Mouse (Mus musculus) ES-E14 (cell line): Measurements from ENCODE around the gene Armc12. TPM values are rescaled to one million over a fixed set of nuclear protein-coding genes. Genes with fewer than 3 reads are reported as not detected.
"Not testable (repeated sequence)": the region's sequence is repeated elsewhere in the genome, so short reads cannot be mapped to it uniquely, and the experiment has no call there.

ENCODE experiments used
- DNase-seq: peaks from one replicate; pipeline ENCODE4 v3.0.0-alpha.2; 2013; ENCODE audit warnings: low read depth, low spot score
- H3K27ac ChIP-seq: 2 replicates; pipeline ENCODE4 v1.5.1; 2012; ENCODE audit warnings: low read depth, mild to moderate bottlenecking, low read length, moderate library complexity, mixed read lengths; ENCODE audit not compliant: poor library complexity, insufficient read depth, severe bottlenecking
- H3K36me3 ChIP-seq: 2 replicates; pipeline ENCODE4 v1.6.1; 2012; ENCODE audit warnings: mild to moderate bottlenecking, low read length, moderate library complexity, mixed read lengths; ENCODE audit not compliant: control insufficient read depth, poor library complexity, insufficient read depth, severe bottlenecking
- H3K4me1 ChIP-seq, 2 experiments: fragments of 150-350 bp in 1 of 2; sonication (generic) in 1 of 2; 2 replicates each; pipeline ENCODE4 v1.6.1; 2012; ENCODE audit warnings: low read length in 2 of 2, mild to moderate bottlenecking in 1 of 2, mixed read lengths in 1 of 2; ENCODE audit not compliant: control insufficient read depth in 2 of 2, insufficient read depth in 2 of 2, poor library complexity in 1 of 2
- H3K4me3 ChIP-seq, 2 experiments: fragments of 150-350 bp in 1 of 2; sonication (generic) in 1 of 2; 2 replicates each; pipeline ENCODE4 v1.5.1; 2012; ENCODE audit warnings: low read length in 2 of 2, low read depth in 1 of 2, mild to moderate bottlenecking in 1 of 2, mixed read lengths in 1 of 2; ENCODE audit not compliant: insufficient read depth in 1 of 2, poor library complexity in 1 of 2, severe bottlenecking in 1 of 2
- H3K9ac ChIP-seq: 2 replicates; pipeline ENCODE4 v1.6.1; 2012; ENCODE audit warnings: low read depth, mild to moderate bottlenecking, low read length, mixed read lengths; ENCODE audit not compliant: poor library complexity, insufficient read depth, severe bottlenecking
- H3K9me3 ChIP-seq: fragments of 150-350 bp; sonication (generic); 2 replicates; pipeline ENCODE4 v1.6.1; 2012; ENCODE audit warnings: low read depth, mild to moderate bottlenecking, low read length; ENCODE audit not compliant: control insufficient read depth, insufficient read depth
- CHD2 ChIP-seq: IDR thresholded peaks from 2 replicates; pipeline ENCODE4 v1.6.1; 2014; ENCODE audit warnings: mild to moderate bottlenecking, low read depth, low read length, inconsistent platforms
- HCFC1 ChIP-seq: IDR thresholded peaks from 2 replicates; pipeline ENCODE4 v1.6.1; 2012; ENCODE audit warnings: low read length, inconsistent platforms, borderline replicate concordance; ENCODE audit not compliant: insufficient read depth
- MAFK ChIP-seq: IDR thresholded peaks from 2 replicates; pipeline ENCODE4 v1.6.1; 2014; ENCODE audit warnings: mild to moderate bottlenecking, low read depth, low read length, inconsistent platforms; ENCODE audit not compliant: insufficient read depth
- ZC3H11A ChIP-seq: IDR thresholded peaks from 2 replicates; pipeline ENCODE4 v1.6.1; 2012; ENCODE audit warnings: low read depth, mild to moderate bottlenecking, inconsistent platforms, low read length, borderline replicate concordance
- ZNF384 ChIP-seq: IDR thresholded peaks from 2 replicates; pipeline ENCODE4 v1.6.1; 2012; ENCODE audit warnings: low read depth, low read length, inconsistent platforms
- in situ Hi-C, 2 experiments: fragments of 600-800 bp; cut with MboI; formaldehyde crosslinking; loops; one replicate each; pipeline ENCODE4 v1.15.1; 2025; ENCODE audit warnings: low sequenced_read_pairs in 2 of 2, inconsistent platforms in 1 of 2; ENCODE audit not compliant: unreplicated experiment in 2 of 2
- total RNA-seq: library from RNA; depleted of rRNA; stranded (reverse); fragments of 300-350 nt; gene quantifications from 2 replicates; pipeline ENCODE4 v1.2.3, GENCODE M21; 2012

Armc12 gene
- total RNA-seq, 1 experiment: not detected

- Histone ChIP-seq H3K4me3 (no peak overlapping the region), H3K27ac (no peak overlapping the region), H3K36me3 (no peaks in the 10 kb centered on the region), H3K9me3 (no peaks in the 10 kb centered on the region), H3K9ac (no peak overlapping the region), H3K4me1 (peaks cover 0 to 13% of the 10 kb centered on the region in 2 experiments; a peak in 2 of 4 replicates)
- TF ChIP-seq ZNF384 (no peak), ZC3H11A (no peak), MAFK (no peak), HCFC1 (no peak), CHD2 (no peak)
- DNase-seq: no peak
- in situ Hi-C loops: no loop called here
These were observed 16.3 kb downstream of the Armc12 start for GRCm38 (mm10) chr17:28546925-28547324.

- DNase-seq: no peak
- TF ChIP-seq CHD2: no peak
- no peak for TF ChIP-seq ZC3H11A
- TF ChIP-seq ZNF384: no peak
- TF ChIP-seq HCFC1: no peak
- no peak overlapping the region for H3K27ac ChIP-seq
- H3K4me3 ChIP-seq: no peak overlapping the region
- in situ Hi-C loops: no loop called here
- no peak overlapping the region for H3K9ac ChIP-seq
- no peaks in the 10 kb centered on the region for H3K9me3 ChIP-seq
- H3K36me3 ChIP-seq: no peaks in the 10 kb centered on the region
- peaks cover 0 to 19% of the 10 kb centered on the region in 2 experiments; a peak in 2 of 4 replicates for H3K4me1 ChIP-seq
These were observed 17.9 kb downstream of the Armc12 start for GRCm38 (mm10) chr17:28548550-28548949.

GRCm38 (mm10) chr17:28549111-28549510 is 18.5 kb downstream of the Armc12 start, which contains the start of gene Clpsl2:
Gene Clpsl2, plus strand, starts transcription at chr17:28549411.
- DNase-seq: no peak
- H3K4me1 ChIP-seq: peaks cover 0 to 19% of the 10 kb centered on the region in 2 experiments; a peak in 2 of 4 replicates
- TF ChIP-seq ZC3H11A (no peak), CHD2 (no peak), HCFC1 (no peak), ZNF384 (no peak), MAFK (no peak)
- in situ Hi-C loops: no loop called here
- no peak within 1 kb of the TSS for H3K27ac ChIP-seq
- H3K4me3 ChIP-seq: peak within 1 kb of the TSS in 1 of 2 experiments; percentile 31; a peak in 1 of 4 replicates
- H3K9me3 ChIP-seq: no peaks in the 10 kb centered on the region
- no peak within 1 kb of the TSS; the same call in 1 of the 2 replicates for H3K9ac ChIP-seq
- no peaks in the 10 kb centered on the region for H3K36me3 ChIP-seq

GRCm38 (mm10) chr17:28553040-28553793 is 22.6 kb downstream of the Armc12 start:
- Histone ChIP-seq H3K27ac (no peak overlapping the region; the same call in 1 of the 2 replicates), H3K36me3 (no peaks in the 10 kb centered on the region), H3K4me3 (no peak overlapping the region), H3K4me1 (peaks cover 3 to 28% of the 10 kb centered on the region in 2 experiments; a peak in 3 of 4 replicates), H3K9ac (no peak overlapping the region; the same call in 1 of the 2 replicates), H3K9me3 (no peaks in the 10 kb centered on the region)
- in situ Hi-C loops: no loop called here
- TF ChIP-seq CHD2 (0 out of 2 replicates have a peak, but pooled peaks have one; percentile 13), ZC3H11A (peak; percentile 45), ZNF384 (peak; percentile 66; the same call in 1 of the 2 replicates), MAFK (0 out of 2 replicates have a peak, but pooled peaks have one; percentile 41), HCFC1 (no peak)
- peak; percentile 60 for DNase-seq

- not testable (repeated sequence) for H3K27ac ChIP-seq, DNase-seq, H3K36me3 ChIP-seq
These were observed 23.4 kb downstream of the Armc12 start for GRCm38 (mm10) chr17:28554021-28554420.

More at GRCm38 (mm10) chr17:28554021-28554420, 23.4 kb downstream of the Armc12 start:
- peaks cover 3 to 24% of the 10 kb centered on the region in 2 experiments; a peak in 3 of 4 replicates for H3K4me1 ChIP-seq
- H3K9me3 ChIP-seq, H3K9ac ChIP-seq, H3K4me3 ChIP-seq, in situ Hi-C loops: not testable (repeated sequence)
